In genomic region chr11:106536253-106536912, GRCm38 (mm10) we compare ENCODE assay signal across 9 mouse cellular contexts. TPM values are rescaled to one million over a fixed set of nuclear protein-coding genes. Genes with fewer than 3 reads are reported as not detected.
DNase-seq lines count a peak whose midpoint lies in the region; ATAC-seq and TF ChIP-seq lines count a peak whose summit lies in the region.
"Had no signal": no experiment of that assay in that cellular context is flagged by ENCODE, and none has a peak within 500 bp of the region (broad histone marks: within the 10 kb centered on the region; RNA-seq: fewer than 3 reads in every experiment).

No protein-coding gene starts in this region.

- no peaks in the 10 kb centered on the region for H3K9me3 ChIP-seq in forebrain, embryonic 11.5 days (ENCODE audit: control insufficient read depth, low read length)
- H3K9me3 ChIP-seq in forebrain, embryonic 10.5 days: no peaks in the 10 kb centered on the region
- no peaks in the 10 kb centered on the region for H3K9me3 ChIP-seq in lung, embryonic 14.5 days (ENCODE audit: low read depth, low read length)
- H3K9me3 ChIP-seq in hindbrain, embryonic 16.5 days (ENCODE audit: control insufficient read depth, low read length): no peaks in the 10 kb centered on the region
- H3K9me3 ChIP-seq in neural tube, embryonic 12.5 days: no peaks in the 10 kb centered on the region
- H3K9me3 ChIP-seq: embryonic facial prominence, embryonic 12.5 days had no signal

- H3K4me1 ChIP-seq in forebrain, embryonic 11.5 days (replicated peaks; ENCODE audit: control insufficient read depth, insufficient read depth, low read length): 0 out of 2 replicates have a peak, but pooled peaks cover 2% of the 10 kb centered on the region
- H3K4me1 ChIP-seq in forebrain, embryonic 10.5 days: peaks cover 46% of the 10 kb centered on the region
- no peaks in the 10 kb centered on the region for H3K4me1 ChIP-seq in lung, embryonic 14.5 days (ENCODE audit: insufficient read depth)
- H3K4me1 ChIP-seq in hindbrain, embryonic 16.5 days (ENCODE audit: control insufficient read depth, insufficient read depth, low read depth, low read length): no peaks in the 10 kb centered on the region
- H3K4me1 ChIP-seq in neural tube, embryonic 12.5 days: no peaks in the 10 kb centered on the region

- no peaks in the 10 kb centered on the region for H3K36me3 ChIP-seq in forebrain, embryonic 11.5 days (ENCODE audit: control insufficient read depth, insufficient read depth, low read length)
- peaks cover 21% of the 10 kb centered on the region for H3K36me3 ChIP-seq in forebrain, embryonic 10.5 days (replicated peaks)
- peaks cover 17% of the 10 kb centered on the region; the same call in 1 of the 2 replicates for H3K36me3 ChIP-seq in lung, embryonic 14.5 days (ENCODE audit: insufficient read depth)
- peaks cover 4% of the 10 kb centered on the region; the same call in 1 of the 2 replicates for H3K36me3 ChIP-seq in hindbrain, embryonic 16.5 days (ENCODE audit: control insufficient read depth, insufficient read depth, low read length)
- no peaks in the 10 kb centered on the region; the same call in 1 of the 2 replicates for H3K36me3 ChIP-seq in neural tube, embryonic 12.5 days

- no peak for TF ChIP-seq CTCF in lung, embryonic 14.5 days (IDR thresholded peaks at IDR 0.05; ENCODE audit: low read depth)

- no peak overlapping the region; the same call in 1 of the 2 replicates for H3K9ac ChIP-seq in forebrain, embryonic 11.5 days (ENCODE audit: low read length)
- H3K9ac ChIP-seq in lung, embryonic 14.5 days: no peak overlapping the region
- H3K9ac ChIP-seq in hindbrain, embryonic 16.5 days (ENCODE audit: low read depth, low read length): no peak overlapping the region
- H3K9ac ChIP-seq in neural tube, embryonic 12.5 days: no peak overlapping the region
- H3K9ac ChIP-seq: embryonic facial prominence, embryonic 12.5 days had no signal

- H3K27me3 ChIP-seq in forebrain, embryonic 11.5 days (ENCODE audit: control insufficient read depth, insufficient read depth, low read length): no peaks in the 10 kb centered on the region
- H3K27me3 ChIP-seq in forebrain, embryonic 10.5 days (ENCODE audit: poor library complexity, severe bottlenecking): no peaks in the 10 kb centered on the region
- no peaks in the 10 kb centered on the region for H3K27me3 ChIP-seq in lung, embryonic 14.5 days (ENCODE audit: insufficient read depth, low read length)
- no peaks in the 10 kb centered on the region for H3K27me3 ChIP-seq in hindbrain, embryonic 16.5 days (replicated peaks; ENCODE audit: control insufficient read depth, insufficient read depth, low read length)
- no peaks in the 10 kb centered on the region for H3K27me3 ChIP-seq in neural tube, embryonic 12.5 days (replicated peaks)
- H3K27me3 ChIP-seq: embryonic facial prominence, embryonic 12.5 days had no signal

- H3K27ac ChIP-seq in forebrain, embryonic 11.5 days (ENCODE audit: low read depth, low read length): peak overlapping the region; percentile 12; the same call in 1 of the 2 replicates
- H3K27ac ChIP-seq in forebrain, embryonic 10.5 days: no peak overlapping the region
- H3K27ac ChIP-seq in lung, embryonic 14.5 days (ENCODE audit: low read depth): peak overlapping the region; percentile 32; the same call in 1 of the 2 replicates
- H3K27ac ChIP-seq in hindbrain, embryonic 16.5 days (ENCODE audit: low read depth, low read length): peak overlapping the region; percentile 30; the same call in 1 of the 2 replicates
- H3K27ac ChIP-seq in neural tube, embryonic 12.5 days: peak overlapping the region; percentile 15; the same call in 1 of the 2 replicates
- H3K27ac ChIP-seq: embryonic facial prominence, embryonic 12.5 days had no signal

- DNase-seq in forebrain, embryonic 11.5 days (ENCODE audit: low spot score): no peak
- DNase-seq in forebrain, embryonic 10.5 days (ENCODE audit: extremely low spot score, low spot score): no peak
- no peak for DNase-seq in lung, embryonic 14.5 days
- no peak for DNase-seq in lung, adult 18-20 months
- DNase-seq in cerebellum, adult 9-11 months: no peak
- no peak for DNase-seq in adrenal gland, adult 18-20 months (ENCODE audit: low spot score in 2 of 2)

- no peak overlapping the region for H3K4me2 ChIP-seq in forebrain, embryonic 11.5 days (ENCODE audit: low read depth, low read length, severe bottlenecking)
- no peak overlapping the region for H3K4me2 ChIP-seq in lung, embryonic 14.5 days
- H3K4me2 ChIP-seq in hindbrain, embryonic 16.5 days (ENCODE audit: low read length): no peak overlapping the region
- H3K4me2 ChIP-seq in neural tube, embryonic 12.5 days (replicated peaks): no peak overlapping the region
- H3K4me2 ChIP-seq: embryonic facial prominence, embryonic 12.5 days had no signal

- H3K4me3 ChIP-seq in forebrain, embryonic 11.5 days (ENCODE audit: low read depth, low read length): no peak overlapping the region
- H3K4me3 ChIP-seq in forebrain, embryonic 10.5 days: no peak overlapping the region
- H3K4me3 ChIP-seq in lung, embryonic 14.5 days (ENCODE audit: low read depth, low read length): no peak overlapping the region
- H3K4me3 ChIP-seq in hindbrain, embryonic 16.5 days (ENCODE audit: low read length): no peak overlapping the region
- no peak overlapping the region for H3K4me3 ChIP-seq in neural tube, embryonic 12.5 days
- H3K4me3 ChIP-seq: embryonic facial prominence, embryonic 12.5 days had no signal

- 81% methylated on average over 11 of the region's 11 CpGs for WGBS in forebrain, embryonic 11.5 days
- 85% methylated on average over 11 of the region's 11 CpGs for WGBS in forebrain, embryonic 10.5 days
- 51% methylated on average over 11 of the region's 11 CpGs for WGBS in lung, embryonic 14.5 days
- 54% methylated on average over 11 of the region's 11 CpGs for WGBS in hindbrain, embryonic 16.5 days
- 71% methylated on average over 11 of the region's 11 CpGs for WGBS in neural tube, embryonic 12.5 days

- no peak for ATAC-seq in forebrain, embryonic 11.5 days (replicated peaks; ENCODE audit: low FRiP score)
- 0 out of 2 replicates have a peak, but pooled peaks have one; percentile 8 for ATAC-seq in lung, embryonic 14.5 days (ENCODE audit: insufficient read depth)
- ATAC-seq in hindbrain, embryonic 16.5 days: no peak
- ATAC-seq in neural tube, embryonic 12.5 days (ENCODE audit: low FRiP score, low read depth): no peak

RNA-seq across cellular contexts. Expression of gene Ern1, which starts 48.7 kb away (rescaled TPM):
- polyA plus RNA-seq in forebrain, embryonic 11.5 days (2014; fragmentation: Nextera tagmentation; extraction: Ambion mirVana): 5.6 and 7.9 TPM in 2 replicates
- polyA plus RNA-seq in forebrain, embryonic 10.5 days (2016; fragmentation: Nextera tagmentation; extraction: Ambion mirVana): 4.6 and 5.3 TPM in 2 replicates
- polyA plus RNA-seq in lung, embryonic 14.5 days (2014; fragmentation: Nextera tagmentation; extraction: Ambion mirVana): 7.5 and 8.6 TPM in 2 replicates
- 3.3 and 4.8 TPM in 2 replicates for polyA plus RNA-seq in hindbrain, embryonic 16.5 days (2015; fragmentation: Nextera tagmentation; extraction: Ambion mirVana)
- 6.2 and 6.3 TPM in 2 replicates for polyA plus RNA-seq in neural tube, embryonic 12.5 days (2016; fragmentation: Nextera tagmentation; extraction: Ambion mirVana)
- total RNA-seq in adrenal gland, adult 18-20 months (2021): 100 to 1,000 TPM in 1 of 2 experiments, 10 to 100 TPM in 1; 74.1 to 154 TPM
